Mouse (Mus musculus): Measurements from ENCODE around the gene Hace1. TPM values are rescaled to one million over a fixed set of nuclear protein-coding genes. Genes with fewer than 3 reads are reported as not detected.
A peak's percentile ranks its signal among the peaks of the same experiment; 100 is the strongest.
"Not testable (repeated sequence)": the region's sequence is repeated elsewhere in the genome, so short reads cannot be mapped to it uniquely, and the experiment has no call there.

Hace1 gene
- 21.9 and 23.0 TPM in 2 replicates for polyA plus RNA-seq (2016; fragmentation: Nextera tagmentation; extraction: Ambion mirVana)

DNA sequence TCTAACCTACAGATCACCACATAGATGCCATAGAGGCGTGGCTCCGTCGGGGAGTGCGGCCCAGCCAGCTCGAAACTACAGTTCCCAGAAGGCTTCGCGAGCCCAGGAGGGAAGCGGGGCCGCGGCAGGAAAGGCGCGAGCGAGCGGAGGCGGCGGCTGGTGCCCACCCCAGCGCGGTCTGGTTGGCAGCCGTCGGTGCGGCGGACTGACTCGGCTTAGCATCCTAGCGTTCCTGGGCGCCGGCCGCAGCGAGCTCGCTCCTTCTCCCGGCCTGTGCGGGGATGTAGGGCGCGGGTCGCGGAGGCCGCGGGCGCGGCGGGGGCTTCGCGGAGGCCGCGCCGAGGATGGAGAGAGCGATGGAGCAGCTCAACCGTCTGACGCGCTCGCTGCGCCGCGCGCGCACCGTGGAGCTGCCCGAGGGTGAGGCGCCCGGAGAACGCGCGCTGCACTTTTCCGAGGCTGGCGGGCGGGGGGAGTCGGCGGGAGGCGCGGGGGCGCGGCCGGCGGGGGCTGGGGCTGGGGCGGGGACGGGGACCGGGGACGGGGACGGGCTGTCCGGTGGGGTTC lies at the start of gene Hace1:
Gene Hace1 (plus strand): TSS at position 99 of the 567 bp plus-strand sequence.
- peak within 1 kb of the TSS; percentile 79 for H3K4me2 ChIP-seq
- H3K9me3 ChIP-seq (replicated peaks): no peaks in the 10 kb centered on the region
- H3K4me1 ChIP-seq (replicated peaks): no peaks in the 10 kb centered on the region
- H3K9ac ChIP-seq: peak within 1 kb of the TSS; percentile 84
- no peaks in the 10 kb centered on the region for H3K27me3 ChIP-seq (replicated peaks)
- peak within 1 kb of the TSS; percentile 72 for H3K4me3 ChIP-seq
- no peaks in the 10 kb centered on the region for H3K36me3 ChIP-seq
- ATAC-seq (ENCODE audit: insufficient number of reproducible peaks, low FRiP score): peak; percentile 92
- H3K27ac ChIP-seq (ENCODE audit: poor library complexity, severe bottlenecking): peak within 1 kb of the TSS; percentile 89
- under 1% methylated on average over 61 of the region's 79 CpGs for WGBS

DNA sequence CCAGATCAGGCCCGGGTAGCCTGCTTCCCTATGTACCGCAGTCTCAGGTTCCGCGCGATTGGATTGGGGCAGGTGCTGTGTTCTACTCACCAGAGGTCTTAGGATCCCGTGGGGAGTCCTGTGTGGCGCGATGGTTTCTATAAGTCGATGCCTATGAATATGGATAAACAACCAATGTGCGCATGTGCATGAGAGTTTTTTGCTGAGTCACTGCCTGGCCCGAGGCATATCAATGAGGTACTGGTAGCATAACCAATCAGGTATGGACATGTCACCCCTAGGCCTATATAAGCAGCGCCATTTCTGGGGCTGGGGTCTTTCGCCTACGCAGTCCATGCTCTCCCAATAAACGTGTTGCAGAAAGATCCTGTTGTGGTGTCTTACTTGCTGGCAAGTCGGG lies 40.3 kb upstream of the Hace1 start:
- ATAC-seq (ENCODE audit: insufficient number of reproducible peaks, low FRiP score); H3K4me1 ChIP-seq (replicated peaks); H3K36me3 ChIP-seq; H3K27ac ChIP-seq (ENCODE audit: poor library complexity, severe bottlenecking); H3K27me3 ChIP-seq (replicated peaks); H3K9ac ChIP-seq; H3K4me3 ChIP-seq; H3K9me3 ChIP-seq (replicated peaks); H3K4me2 ChIP-seq: not testable (repeated sequence)
- WGBS: 89% methylated on average over 16 of the region's 16 CpGs

- Histone ChIP-seq H3K4me1 (replicated peaks) (no peaks in the 10 kb centered on the region), H3K36me3 (no peaks in the 10 kb centered on the region), H3K4me2 (no peak overlapping the region), H3K4me3 (no peak overlapping the region), H3K27me3 (replicated peaks) (no peaks in the 10 kb centered on the region), H3K9ac (no peak overlapping the region), H3K9me3 (replicated peaks) (no peaks in the 10 kb centered on the region), H3K27ac (ENCODE audit: poor library complexity, severe bottlenecking) (no peak overlapping the region)
- ATAC-seq (ENCODE audit: insufficient number of reproducible peaks, low FRiP score): no peak
- 51% methylated on average over 2 of the region's 2 CpGs for WGBS
Observed at GRCm38 (mm10) chr10:45542726-45543125, 34.9 kb upstream of the Hace1 start.

GRCm38 (mm10) chr10:45546799-45547198 lies 30.8 kb upstream of the Hace1 start:
- no peak for ATAC-seq (ENCODE audit: insufficient number of reproducible peaks, low FRiP score)
- 47% methylated on average over 7 of the region's 7 CpGs for WGBS

GRCm38 (mm10) chr10:45578298-45578821 lies 731 bp downstream of the Hace1 start:
- Histone ChIP-seq H3K27ac (ENCODE audit: poor library complexity, severe bottlenecking) (peak overlapping the region; percentile 89), H3K4me3 (peak overlapping the region; percentile 72), H3K27me3 (replicated peaks) (no peaks in the 10 kb centered on the region), H3K9ac (peak overlapping the region; percentile 84), H3K9me3 (replicated peaks) (no peaks in the 10 kb centered on the region), H3K4me2 (peak overlapping the region; percentile 79), H3K4me1 (replicated peaks) (no peaks in the 10 kb centered on the region), H3K36me3 (no peaks in the 10 kb centered on the region)
- WGBS: 0% methylated on average over 23 of the region's 23 CpGs
- ATAC-seq (ENCODE audit: insufficient number of reproducible peaks, low FRiP score): peak; percentile 83

More at GRCm38 (mm10) chr10:45546799-45547198, 30.8 kb upstream of the Hace1 start:
- Histone ChIP-seq H3K36me3 (no peaks in the 10 kb centered on the region), H3K4me3 (no peak overlapping the region), H3K4me2 (no peak overlapping the region), H3K9me3 (replicated peaks) (peaks cover 8% of the 10 kb centered on the region), H3K4me1 (replicated peaks) (no peaks in the 10 kb centered on the region), H3K9ac (no peak overlapping the region), H3K27me3 (replicated peaks) (no peaks in the 10 kb centered on the region), H3K27ac (ENCODE audit: poor library complexity, severe bottlenecking) (no peak overlapping the region)

GRCm38 (mm10) chr10:45583310-45583709 lies 5.7 kb downstream of the Hace1 start:
- Histone ChIP-seq H3K9me3 (replicated peaks) (no peaks in the 10 kb centered on the region), H3K27me3 (replicated peaks) (no peaks in the 10 kb centered on the region), H3K4me2 (no peak overlapping the region), H3K4me3 (no peak overlapping the region), H3K27ac (ENCODE audit: poor library complexity, severe bottlenecking) (no peak overlapping the region), H3K36me3 (no peaks in the 10 kb centered on the region), H3K9ac (no peak overlapping the region), H3K4me1 (replicated peaks) (peaks cover 6% of the 10 kb centered on the region)
- 67% methylated on average over 1 of the region's 1 CpGs for WGBS
- ATAC-seq (ENCODE audit: insufficient number of reproducible peaks, low FRiP score): peak; percentile 29; the same call in 1 of the 2 replicates

DNA sequence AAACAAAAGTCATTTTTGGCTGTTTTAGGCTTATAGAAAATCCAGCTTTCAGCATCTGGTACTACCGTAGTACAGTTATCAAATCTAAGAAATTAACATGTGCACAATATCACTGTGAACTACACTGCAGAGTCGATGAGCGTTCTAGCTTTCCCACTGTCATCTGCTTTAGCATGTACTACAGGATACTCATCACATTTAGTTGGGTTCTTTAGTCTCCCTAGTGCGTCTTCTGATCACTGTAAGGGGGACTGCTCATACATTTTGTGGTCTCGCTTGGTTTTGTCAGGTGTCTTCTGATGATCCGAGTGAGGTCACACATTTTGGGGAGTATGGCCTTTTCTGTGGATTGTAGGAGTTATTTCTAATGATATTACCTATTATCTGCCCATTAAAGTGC lies 6.2 kb downstream of the Hace1 start:
- Histone ChIP-seq H3K36me3 (no peaks in the 10 kb centered on the region), H3K4me3 (no peak overlapping the region), H3K9me3 (replicated peaks) (no peaks in the 10 kb centered on the region), H3K27ac (ENCODE audit: poor library complexity, severe bottlenecking) (peak overlapping the region; percentile 24; the same call in 1 of the 2 replicates), H3K4me1 (replicated peaks) (peaks cover 9% of the 10 kb centered on the region), H3K27me3 (replicated peaks) (no peaks in the 10 kb centered on the region), H3K9ac (no peak overlapping the region), H3K4me2 (no peak overlapping the region)
- no peak for ATAC-seq (ENCODE audit: insufficient number of reproducible peaks, low FRiP score)
- WGBS: 78% methylated on average over 6 of the region's 6 CpGs

DNA sequence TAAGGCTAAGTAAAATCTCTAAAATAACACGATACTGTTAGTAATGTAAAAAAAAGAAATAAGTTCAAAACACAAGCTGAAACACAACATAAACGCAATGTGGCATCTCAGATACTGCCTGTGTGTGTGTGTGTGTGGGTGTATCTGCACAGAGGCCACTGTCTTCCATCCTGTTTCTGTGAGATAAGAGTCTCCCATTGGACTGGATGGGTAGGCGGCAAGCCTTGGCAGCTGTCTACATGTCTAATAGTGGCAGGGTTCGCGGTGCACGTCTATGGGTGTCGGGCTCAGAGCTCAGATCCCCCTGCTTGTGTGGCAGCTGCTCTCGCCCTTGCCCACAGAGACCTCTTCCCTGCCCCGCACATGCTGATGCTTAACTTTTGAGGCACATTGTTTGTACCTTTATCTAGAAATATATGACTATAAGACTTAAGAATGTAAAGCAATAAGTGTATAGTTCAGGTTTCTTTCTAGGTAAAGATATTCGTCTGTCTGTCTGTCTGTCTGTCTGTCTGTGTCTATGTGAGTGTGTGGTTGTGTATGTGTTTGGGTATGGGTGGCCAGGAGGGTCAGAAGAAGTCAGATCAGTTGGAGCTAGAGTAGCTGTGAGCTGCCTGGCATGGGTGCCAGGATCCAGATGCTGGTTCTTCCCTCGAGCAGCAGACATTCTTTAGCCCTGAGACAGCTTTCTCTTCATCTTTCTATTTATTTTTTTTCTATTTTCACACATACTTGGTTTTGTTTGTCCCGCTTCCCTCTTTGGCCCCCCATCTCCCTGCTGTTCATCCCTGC lies 6.9 kb downstream of the Hace1 start:
- no peak overlapping the region for H3K4me3 ChIP-seq
- no peak overlapping the region for H3K9ac ChIP-seq
- no peaks in the 10 kb centered on the region for H3K9me3 ChIP-seq (replicated peaks)
- peak; percentile 97 for ATAC-seq (ENCODE audit: insufficient number of reproducible peaks, low FRiP score)
- 72% methylated on average over 12 of the region's 12 CpGs for WGBS
- peaks cover 9% of the 10 kb centered on the region for H3K4me1 ChIP-seq (replicated peaks)
- H3K27me3 ChIP-seq (replicated peaks): no peaks in the 10 kb centered on the region
- H3K4me2 ChIP-seq: 0 out of 2 replicates have a peak overlapping the region, but pooled peaks have one; percentile 15
- no peaks in the 10 kb centered on the region for H3K36me3 ChIP-seq
- H3K27ac ChIP-seq (ENCODE audit: poor library complexity, severe bottlenecking): peak overlapping the region; percentile 23; the same call in 1 of the 2 replicates

DNA sequence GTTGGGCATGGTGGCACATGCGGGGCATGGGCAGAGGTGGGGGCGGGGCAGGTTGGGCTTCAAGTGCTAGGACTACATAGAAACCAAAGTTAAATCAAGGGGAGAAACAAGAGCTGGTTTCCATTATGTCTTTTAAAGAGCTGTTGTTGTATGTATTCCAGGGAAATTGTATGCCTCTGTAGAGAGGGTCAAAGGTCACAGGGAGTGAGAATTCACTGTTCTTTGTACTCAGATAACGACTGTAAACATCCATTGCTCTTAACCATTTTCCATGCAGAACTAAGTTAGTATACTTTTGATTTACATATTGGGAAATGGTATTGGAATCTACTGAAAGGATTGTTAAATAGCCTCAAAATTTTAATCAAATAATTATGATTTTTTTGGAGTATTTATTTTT lies 28.2 kb downstream of the Hace1 start:
- peaks cover 2% of the 10 kb centered on the region; the same call in 1 of the 2 replicates for H3K9me3 ChIP-seq (replicated peaks)
- H3K27ac ChIP-seq (ENCODE audit: poor library complexity, severe bottlenecking): no peak overlapping the region
- WGBS: 88% methylated on average over 3 of the region's 3 CpGs
- ATAC-seq (ENCODE audit: insufficient number of reproducible peaks, low FRiP score): no peak
- no peaks in the 10 kb centered on the region for H3K4me1 ChIP-seq (replicated peaks)
- no peak overlapping the region for H3K9ac ChIP-seq
- peaks cover 25% of the 10 kb centered on the region for H3K36me3 ChIP-seq
- H3K4me3 ChIP-seq: no peak overlapping the region
- no peaks in the 10 kb centered on the region for H3K27me3 ChIP-seq (replicated peaks)
- H3K4me2 ChIP-seq: no peak overlapping the region

DNA sequence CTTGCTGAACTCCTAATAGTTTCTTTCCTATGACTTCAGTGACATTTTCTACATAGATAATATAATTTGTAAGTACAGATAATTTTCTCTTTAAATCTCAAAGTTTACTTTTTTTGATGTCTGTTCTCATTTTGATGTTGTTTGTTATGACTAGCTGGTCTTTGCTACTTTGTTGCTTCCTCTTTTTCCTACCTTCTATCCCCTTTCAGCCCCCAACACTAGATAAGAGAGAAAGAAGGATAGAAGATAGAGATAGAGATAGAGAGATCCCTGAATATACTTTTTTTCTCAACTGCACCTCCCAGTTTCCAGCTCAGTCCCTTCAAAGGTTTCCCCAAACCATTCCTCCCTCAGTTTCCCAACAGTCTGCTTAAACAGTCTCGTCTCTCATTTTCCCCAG lies 33.1 kb downstream of the Hace1 start:
- Histone ChIP-seq H3K4me3 (no peak overlapping the region), H3K9ac (no peak overlapping the region), H3K4me1 (replicated peaks) (peaks cover 4% of the 10 kb centered on the region; the same call in 1 of the 2 replicates), H3K9me3 (replicated peaks) (peaks cover 2% of the 10 kb centered on the region; the same call in 1 of the 2 replicates), H3K4me2 (no peak overlapping the region), H3K27me3 (replicated peaks) (no peaks in the 10 kb centered on the region), H3K27ac (ENCODE audit: poor library complexity, severe bottlenecking) (no peak overlapping the region), H3K36me3 (peaks cover 28% of the 10 kb centered on the region)
- WGBS: 91% methylated on average over 1 of the region's 1 CpGs
- ATAC-seq (ENCODE audit: insufficient number of reproducible peaks, low FRiP score): no peak

GRCm38 (mm10) chr10:45616012-45616411 lies 38.4 kb downstream of the Hace1 start:
- Histone ChIP-seq H3K36me3 (peaks cover 12% of the 10 kb centered on the region), H3K27ac (ENCODE audit: poor library complexity, severe bottlenecking) (no peak overlapping the region), H3K9me3 (replicated peaks) (no peaks in the 10 kb centered on the region), H3K4me3 (no peak overlapping the region), H3K9ac (no peak overlapping the region), H3K4me1 (replicated peaks) (peaks cover 4% of the 10 kb centered on the region; the same call in 1 of the 2 replicates), H3K4me2 (no peak overlapping the region), H3K27me3 (replicated peaks) (no peaks in the 10 kb centered on the region)
- no peak for ATAC-seq (ENCODE audit: insufficient number of reproducible peaks, low FRiP score)
- 92% methylated on average over 5 of the region's 5 CpGs for whole genome bisulfite sequencing
